Mouse (Mus musculus): ENCODE data around the gene Selenbp1.
"Not testable (repeated sequence)": the region's sequence is repeated elsewhere in the genome, so short reads cannot be mapped to it uniquely, and the experiment has no call there.

Selenbp1 gene

DNA sequence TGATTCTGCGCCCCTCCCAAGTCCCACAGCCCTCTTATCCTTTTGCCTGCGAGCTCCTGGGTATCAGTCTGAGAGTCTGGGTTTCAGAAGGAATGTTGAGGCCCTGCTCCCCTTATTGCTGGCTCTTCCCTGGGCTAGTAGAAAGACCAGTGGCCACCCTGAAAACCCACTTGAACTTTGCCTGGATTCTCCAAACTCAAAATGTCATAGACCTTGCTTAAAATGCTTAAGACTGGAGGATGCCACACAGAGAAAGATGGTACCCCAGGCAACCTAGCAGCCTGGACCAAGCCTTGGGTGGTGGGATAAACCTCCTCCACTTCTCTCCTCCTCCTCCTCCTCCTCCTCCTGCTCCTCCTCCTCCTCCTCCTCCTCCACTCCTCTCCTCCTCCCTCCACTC lies 748 bp downstream of the Selenbp1 start:
- not testable (repeated sequence) for DNase-seq

- not testable (repeated sequence) for DNase-seq
These were observed 1.7 kb downstream of the Selenbp1 start for GRCm38 (mm10) chr3:94934564-94934963.

- DNase-seq: not testable (repeated sequence)
These were observed 2.5 kb downstream of the Selenbp1 start for GRCm38 (mm10) chr3:94935332-94935731.

DNA sequence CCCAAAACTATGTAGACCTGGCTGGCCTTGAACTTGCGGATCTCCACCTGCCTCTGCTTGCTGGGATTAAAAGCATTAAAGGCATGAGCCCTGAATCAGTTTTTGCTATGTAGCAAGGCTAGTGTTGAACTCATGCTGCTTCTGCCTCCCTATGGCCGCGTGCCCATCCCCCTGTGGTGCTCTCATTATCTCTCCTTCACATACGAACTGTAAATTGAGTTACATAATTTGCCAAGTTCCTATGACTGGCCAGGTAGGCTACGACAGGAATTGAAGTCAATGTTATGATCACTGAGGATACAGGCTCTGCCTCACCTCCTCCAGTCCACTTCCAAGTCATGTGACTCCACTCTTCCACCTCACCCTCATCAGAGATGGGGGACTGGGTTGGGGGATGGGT lies 3.3 kb downstream of the Selenbp1 start:
- DNase-seq: not testable (repeated sequence)

DNA sequence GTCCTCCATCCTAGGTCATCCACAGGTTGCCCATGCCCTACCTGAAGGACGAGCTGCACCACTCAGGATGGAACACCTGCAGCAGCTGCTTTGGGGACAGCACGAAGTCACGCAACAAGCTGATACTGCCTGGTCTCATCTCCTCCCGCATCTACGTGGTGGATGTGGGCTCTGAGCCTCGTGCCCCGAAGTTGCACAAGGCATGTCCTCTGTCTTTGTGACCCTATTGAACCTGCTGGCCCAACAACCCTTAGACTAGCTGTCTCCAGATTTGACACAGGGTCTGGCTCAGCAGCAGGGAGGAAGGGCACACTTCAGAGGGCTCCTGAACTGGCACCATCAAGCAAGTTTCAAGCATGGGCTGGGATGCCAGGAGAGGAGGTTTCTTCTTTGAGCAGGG lies 4.3 kb downstream of the Selenbp1 start:
- DNase-seq: not testable (repeated sequence)

DNA sequence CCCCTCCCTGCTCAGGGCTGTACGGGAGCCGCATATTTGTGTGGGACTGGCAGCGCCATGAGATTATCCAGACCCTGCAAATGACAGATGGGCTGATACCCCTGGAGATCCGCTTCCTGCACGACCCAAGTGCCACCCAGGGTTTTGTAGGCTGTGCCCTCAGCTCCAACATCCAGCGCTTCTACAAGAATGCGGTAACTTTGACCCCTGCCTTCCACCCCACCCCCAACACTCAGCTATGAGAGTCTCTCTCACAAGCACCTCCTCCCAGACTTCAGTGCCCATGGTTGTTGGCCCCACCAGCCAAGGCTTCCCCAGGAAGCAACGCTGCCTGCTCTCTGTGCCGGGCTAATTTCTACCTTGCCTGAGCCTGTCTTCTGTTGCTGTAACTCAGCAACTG lies 7.2 kb downstream of the Selenbp1 start:
- not testable (repeated sequence) for DNase-seq

DNA sequence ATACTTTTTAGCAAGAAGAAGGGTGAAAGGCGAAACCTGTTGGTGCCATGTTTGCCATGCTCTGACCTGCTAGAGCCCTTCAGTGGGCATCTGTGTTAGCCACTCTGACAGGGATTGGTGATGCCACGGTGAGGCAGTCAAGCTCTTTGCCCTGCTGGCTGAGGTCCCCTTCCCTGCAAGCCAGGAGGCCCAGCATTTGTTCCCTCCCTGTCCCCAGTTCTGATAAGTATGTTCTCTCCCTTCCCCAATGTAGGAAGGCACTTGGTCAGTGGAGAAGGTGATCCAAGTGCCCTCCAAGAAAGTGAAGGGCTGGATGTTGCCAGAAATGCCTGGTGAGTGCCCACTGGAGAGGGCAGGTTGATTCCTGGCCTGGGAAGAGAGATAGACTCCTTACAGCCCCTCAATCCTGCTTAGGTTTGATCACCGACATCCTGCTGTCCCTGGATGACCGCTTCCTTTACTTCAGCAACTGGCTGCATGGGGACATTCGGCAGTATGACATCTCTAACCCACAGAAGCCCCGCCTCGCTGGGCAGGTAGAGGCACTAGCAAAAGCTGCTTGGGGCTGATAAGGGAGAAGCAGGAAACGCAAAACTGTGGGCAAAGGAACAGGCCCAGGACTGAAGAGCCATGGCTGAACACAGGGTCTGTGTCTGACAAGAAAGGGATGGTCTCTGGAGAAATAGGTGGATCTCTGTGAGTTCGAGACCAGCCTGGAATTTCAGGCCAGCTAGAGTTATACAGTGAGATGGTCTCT lies 9.5 kb downstream of the Selenbp1 start:
- not testable (repeated sequence) for DNase-seq

GRCm38 (mm10) chr3:94943706-94944105 lies 10.8 kb downstream of the Selenbp1 start:
- DNase-seq: not testable (repeated sequence)

- DNase-seq: no peak
These were observed 15.3 kb downstream of the Selenbp1 start for GRCm38 (mm10) chr3:94948066-94948614.

GRCm38 (mm10) chr3:94949645-94950044 lies 16.8 kb downstream of the Selenbp1 start:
- no peak for DNase-seq

GRCm38 (mm10) chr3:94952806-94953205 lies 19.9 kb downstream of the Selenbp1 start:
- DNase-seq: peak; percentile 43

DNA sequence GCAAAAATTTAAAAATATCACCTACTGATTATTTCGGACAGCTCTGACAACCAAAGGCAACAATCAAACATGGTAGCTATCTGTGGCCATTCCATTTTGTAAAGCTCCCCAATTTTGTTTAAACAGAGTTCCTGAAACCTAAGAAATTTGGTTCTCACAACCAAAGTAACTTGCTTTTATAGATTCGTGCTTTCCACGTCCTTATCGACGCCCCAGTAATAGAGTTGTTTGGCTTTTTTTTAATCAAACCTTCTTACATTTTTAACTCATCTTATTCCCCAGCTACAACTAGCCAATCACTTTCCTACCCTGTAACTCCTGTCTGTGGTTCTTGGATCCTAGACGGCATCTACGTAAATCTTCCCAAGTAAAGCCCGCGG lies 20.5 kb downstream of the Selenbp1 start:
- no peak for DNase-seq

GRCm38 (mm10) chr3:94953764-94954616 lies 21.1 kb downstream of the Selenbp1 start, which contains the start of gene Rfx5:
Gene Rfx5 (plus strand): TSS chr3:94954075.
- peak; percentile 97 for DNase-seq

DNA sequence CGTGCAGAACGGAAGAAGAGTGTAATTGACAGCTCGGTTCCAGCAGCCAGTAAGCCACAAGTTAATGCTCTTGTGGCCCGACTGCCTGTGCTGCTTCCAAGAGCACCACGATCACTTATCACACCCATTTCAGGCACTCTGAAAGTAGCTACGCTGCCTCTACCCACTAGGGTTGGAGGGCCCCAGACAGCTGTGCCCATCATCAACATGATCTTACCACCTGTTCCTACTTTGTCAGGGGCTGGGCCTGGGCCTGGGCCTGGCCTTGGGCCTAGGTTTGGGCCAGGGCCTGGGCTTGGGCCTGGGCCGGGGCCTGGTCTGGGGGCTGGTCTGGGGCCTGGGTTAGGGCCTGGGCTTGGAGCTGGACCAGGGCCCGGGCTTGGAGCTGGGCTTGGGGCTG lies 25.4 kb downstream of the Selenbp1 start:
- no peak for DNase-seq

GRCm38 (mm10) chr3:94959871-94960270 lies 27.0 kb downstream of the Selenbp1 start:
- DNase-seq: no peak

- no peak for DNase-seq
These were observed 27.5 kb downstream of the Selenbp1 start for GRCm38 (mm10) chr3:94960322-94960721.

- DNase-seq: no peak
These were observed 32.1 kb downstream of the Selenbp1 start for GRCm38 (mm10) chr3:94964989-94965388.

DNA sequence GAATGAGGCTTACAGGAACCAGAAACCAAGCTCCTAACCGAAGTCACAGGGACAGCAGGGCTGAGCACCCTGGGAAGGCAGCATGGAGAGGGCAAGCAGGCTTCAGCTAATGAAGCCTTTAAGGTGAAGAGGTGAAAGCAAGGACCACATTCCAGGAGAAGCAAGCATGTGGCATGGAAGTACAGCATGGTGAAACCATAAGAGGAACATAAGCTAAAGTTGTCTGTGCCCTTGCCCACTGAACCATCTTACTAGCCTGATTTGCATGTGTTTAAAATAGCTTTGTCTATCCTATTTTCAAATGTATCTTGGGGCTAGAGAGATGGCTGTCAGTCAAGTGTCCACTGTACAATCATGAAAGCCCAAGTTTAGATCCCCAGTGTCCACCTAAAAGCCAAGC lies 33.0 kb downstream of the Selenbp1 start:
- DNase-seq: no peak

GRCm38 (mm10) chr3:94972552-94972951 lies 39.7 kb downstream of the Selenbp1 start:
- no peak for DNase-seq

DNA sequence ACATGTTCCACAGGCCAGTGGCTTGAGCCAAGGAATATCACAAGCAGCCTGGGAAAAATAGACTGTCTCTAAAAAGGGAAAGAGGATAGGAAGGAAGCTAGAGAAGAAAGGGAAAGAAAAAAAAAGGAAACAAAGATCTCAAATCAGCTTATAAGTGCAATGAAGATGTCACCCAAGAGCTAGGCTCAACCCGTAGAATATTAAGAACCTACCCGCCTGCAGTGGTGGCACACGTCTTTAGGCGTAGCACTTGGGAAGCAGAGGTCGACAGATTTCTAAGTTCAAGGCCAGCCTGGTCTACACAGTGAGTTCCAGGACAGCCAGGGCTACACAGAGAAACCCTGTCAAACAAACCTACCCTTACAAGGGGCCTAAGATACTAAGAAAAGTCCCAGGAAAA lies 40.8 kb downstream of the Selenbp1 start:
- no peak for DNase-seq

DNA sequence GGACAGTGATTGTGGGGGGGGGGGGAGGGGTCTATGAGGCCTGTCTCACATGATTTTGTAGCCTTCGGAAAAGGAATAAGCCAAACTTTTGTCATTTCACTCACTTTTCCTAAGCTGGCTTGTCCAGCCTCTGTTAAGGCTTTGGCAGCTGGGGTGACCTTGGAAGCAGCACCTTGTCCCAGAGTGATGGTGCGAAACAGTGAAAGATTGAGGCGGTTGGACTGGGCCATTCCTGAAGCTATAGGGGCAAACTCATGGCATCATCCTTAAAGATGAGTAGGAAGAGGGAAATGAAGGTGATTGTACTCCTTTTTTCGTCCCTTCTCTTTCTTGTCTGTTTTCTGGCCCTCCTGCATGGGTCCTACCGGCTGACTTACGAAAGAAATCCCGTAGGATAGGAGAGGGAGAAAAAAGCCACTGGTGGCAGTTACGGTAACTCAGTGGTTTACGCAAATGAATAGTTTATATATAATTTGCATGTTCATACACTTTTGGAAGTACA lies 41.2 kb downstream of the Selenbp1 start:
- DNase-seq: no peak

DNA sequence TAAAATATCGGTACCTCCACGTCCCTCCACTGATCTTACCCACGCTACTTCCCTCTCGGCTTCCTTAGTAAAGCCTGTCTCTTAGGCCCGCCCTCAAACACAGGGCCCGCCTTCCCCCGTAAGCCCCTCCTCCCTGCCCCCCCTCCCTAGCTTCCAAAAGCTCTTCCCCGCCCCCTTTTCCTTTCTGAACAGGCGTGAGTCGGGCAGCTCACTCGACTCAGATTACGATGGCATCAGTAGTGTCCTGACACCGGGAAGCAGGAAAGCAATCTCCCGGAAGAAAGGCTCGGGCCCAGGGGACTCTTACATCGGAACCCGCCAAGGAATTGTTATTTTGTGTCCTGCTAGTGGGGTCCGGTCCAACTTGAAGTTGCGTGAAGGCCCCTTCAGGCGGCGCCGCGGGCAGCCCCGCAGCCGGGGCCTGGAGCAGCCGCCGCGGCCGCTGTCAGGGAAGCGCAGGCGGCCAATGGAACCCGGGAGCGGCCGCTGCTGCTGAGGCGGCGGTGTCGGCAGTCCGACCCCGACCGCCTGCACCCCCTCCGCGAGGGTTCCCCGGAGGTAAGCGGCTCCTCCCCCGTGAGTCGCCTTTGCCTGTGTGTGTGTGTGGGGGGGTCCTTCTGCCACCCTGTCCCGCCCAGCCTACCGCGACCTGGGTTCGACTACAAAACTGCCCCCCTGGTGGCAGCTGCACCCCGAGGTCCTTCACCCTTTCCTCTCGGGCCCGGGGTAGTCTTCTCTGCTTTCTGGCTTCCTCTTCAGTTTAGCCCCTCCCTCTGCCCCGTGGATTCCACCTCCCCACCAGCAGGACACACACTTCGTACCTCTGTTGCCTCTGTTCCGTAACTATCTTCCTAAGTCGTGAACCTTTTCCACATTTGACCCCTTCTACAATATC lies 41.9 kb downstream of the Selenbp1 start, which contains the start of gene Pi4kb:
TSS of gene Pi4kb (plus strand) at position 204 of the 895 bp plus-strand sequence.
- peak; percentile 85 for DNase-seq
